Mouse (Mus musculus) stomach, embryonic 15.5 days (tissue): ENCODE measurements around the gene Prn. TPM values are rescaled to one million over a fixed set of nuclear protein-coding genes. Genes with fewer than 3 reads are reported as not detected.

Source experiments
- ATAC-seq: fragments of 200-750 bp; cut with Nextera tagmentation; 2 replicates; pipeline ENCODE4 v1.8.0; 2017; ENCODE audit warnings: low read depth, moderate number of reproducible peaks, moderate TSS enrichment; ENCODE audit not compliant: insufficient read depth, low FRiP score
- H3K27ac ChIP-seq: fragments of 300-500 bp; sonication (generic); 2 replicates; pipeline ENCODE4 v1.5.1; 2015; ENCODE audit warnings: mild to moderate bottlenecking, inconsistent platforms
- H3K27me3 ChIP-seq: fragments of 300-500 bp; sonication (generic); replicated peaks from 2 replicates; pipeline ENCODE4 v1.6.1; 2015; ENCODE audit warnings: inconsistent platforms
- H3K36me3 ChIP-seq: fragments of 300-500 bp; sonication (generic); 2 replicates; pipeline ENCODE4 v1.6.1; 2015; ENCODE audit warnings: inconsistent platforms
- H3K4me1 ChIP-seq: fragments of 300-500 bp; sonication (generic); 2 replicates; pipeline ENCODE4 v1.6.1; 2015; ENCODE audit warnings: inconsistent platforms
- H3K4me2 ChIP-seq: fragments of 300-500 bp; sonication (generic); 2 replicates; pipeline ENCODE4 v1.6.1; 2015; ENCODE audit warnings: mild to moderate bottlenecking, inconsistent platforms
- H3K4me3 ChIP-seq: fragments of 300-500 bp; sonication (generic); replicated peaks from 2 replicates; pipeline ENCODE4 v1.5.1; 2015; ENCODE audit warnings: inconsistent platforms
- H3K9ac ChIP-seq: fragments of 300-500 bp; sonication (generic); 2 replicates; pipeline ENCODE4 v1.6.1; 2015; ENCODE audit warnings: inconsistent platforms
- H3K9me3 ChIP-seq: fragments of 300-500 bp; sonication (generic); 2 replicates; pipeline ENCODE4 v1.6.1; 2016; ENCODE audit warnings: inconsistent platforms
- WGBS: fragments of 180-500 bp; shearing (Covaris S2); methylation state at CpG from one replicate; pipeline ENCODE4 v1.1.7; 2015; 5-methylcytosine and 5-hydroxymethylcytosine counted together
- polyA plus RNA-seq: library from polyadenylated mRNA; unstranded; fragments of >200 nt; fragmentation: Nextera tagmentation; extraction: Ambion mirVana; gene quantifications from 2 replicates; pipeline ENCODE4 v1.2.1, GENCODE M21; 2015

The Prn gene
- polyA plus RNA-seq, 1 experiment from 2014 or later: not detected

GRCm38 (mm10) chr2:131888233-131888632, 21.5 kb upstream of the Prn start:
- H3K4me1 ChIP-seq: no peaks in the 10 kb centered on the region
- no peaks in the 10 kb centered on the region for H3K27me3 ChIP-seq
- WGBS: 44% methylated on average over 7 of the region's 7 CpGs
- H3K9me3 ChIP-seq: no peaks in the 10 kb centered on the region
- no peaks in the 10 kb centered on the region for H3K36me3 ChIP-seq
- no peak overlapping the region for H3K4me2 ChIP-seq
- no peak overlapping the region for H3K4me3 ChIP-seq
- no peak overlapping the region for H3K9ac ChIP-seq
- no peak overlapping the region for H3K27ac ChIP-seq
- no peak for ATAC-seq

- Histone ChIP-seq H3K4me3 (no peak overlapping the region), H3K9me3 (no peaks in the 10 kb centered on the region), H3K4me2 (no peak overlapping the region), H3K27ac (peak overlapping the region; percentile 35; the same call in 1 of the 2 replicates), H3K9ac (no peak overlapping the region), H3K4me1 (no peaks in the 10 kb centered on the region), H3K27me3 (no peaks in the 10 kb centered on the region), H3K36me3 (no peaks in the 10 kb centered on the region)
- 46% methylated on average over 5 of the region's 5 CpGs for WGBS
- no peak for ATAC-seq
These were observed 17.2 kb upstream of the Prn start for GRCm38 (mm10) chr2:131892534-131892933.

- Histone ChIP-seq H3K27me3 (no peaks in the 10 kb centered on the region), H3K9ac (no peak overlapping the region), H3K4me1 (no peaks in the 10 kb centered on the region), H3K27ac (no peak overlapping the region), H3K4me3 (no peak overlapping the region), H3K4me2 (no peak overlapping the region), H3K36me3 (no peaks in the 10 kb centered on the region), H3K9me3 (no peaks in the 10 kb centered on the region)
- 33% methylated on average over 2 of the region's 2 CpGs for WGBS
- ATAC-seq: no peak
These were observed 14.7 kb upstream of the Prn start for GRCm38 (mm10) chr2:131895106-131895505.

GRCm38 (mm10) chr2:131896011-131896410, 13.7 kb upstream of the Prn start:
- H3K9me3 ChIP-seq: no peaks in the 10 kb centered on the region
- no peak overlapping the region for H3K4me2 ChIP-seq
- no peaks in the 10 kb centered on the region for H3K4me1 ChIP-seq
- no peaks in the 10 kb centered on the region for H3K36me3 ChIP-seq
- ATAC-seq: no peak
- H3K27ac ChIP-seq: no peak overlapping the region
- 72% methylated on average over 4 of the region's 4 CpGs for WGBS
- no peak overlapping the region for H3K9ac ChIP-seq
- no peaks in the 10 kb centered on the region for H3K27me3 ChIP-seq
- H3K4me3 ChIP-seq: no peak overlapping the region

GRCm38 (mm10) chr2:131897336-131898109, 12.2 kb upstream of the Prn start:
- no peak overlapping the region for H3K4me2 ChIP-seq
- no peaks in the 10 kb centered on the region for H3K36me3 ChIP-seq
- H3K4me3 ChIP-seq: no peak overlapping the region
- ATAC-seq: no peak
- H3K27ac ChIP-seq: no peak overlapping the region
- no peaks in the 10 kb centered on the region for H3K4me1 ChIP-seq
- WGBS: 88% methylated on average over 12 of the region's 12 CpGs
- no peaks in the 10 kb centered on the region for H3K9me3 ChIP-seq
- H3K27me3 ChIP-seq: no peaks in the 10 kb centered on the region
- no peak overlapping the region for H3K9ac ChIP-seq

GRCm38 (mm10) chr2:131902423-131902822, 7.3 kb upstream of the Prn start:
- no peaks in the 10 kb centered on the region for H3K9me3 ChIP-seq
- H3K9ac ChIP-seq: no peak overlapping the region
- H3K4me3 ChIP-seq: no peak overlapping the region
- no peaks in the 10 kb centered on the region for H3K27me3 ChIP-seq
- no peak for ATAC-seq
- H3K4me1 ChIP-seq: no peaks in the 10 kb centered on the region
- H3K36me3 ChIP-seq: no peaks in the 10 kb centered on the region
- 15% methylated on average over 2 of the region's 3 CpGs for WGBS
- no peak overlapping the region for H3K4me2 ChIP-seq
- H3K27ac ChIP-seq: peak overlapping the region; percentile 57; the same call in 1 of the 2 replicates

- Histone ChIP-seq H3K9ac (no peak overlapping the region), H3K36me3 (no peaks in the 10 kb centered on the region), H3K4me1 (no peaks in the 10 kb centered on the region), H3K27ac (peak overlapping the region; percentile 64), H3K9me3 (no peaks in the 10 kb centered on the region), H3K4me2 (no peak overlapping the region), H3K4me3 (no peak overlapping the region), H3K27me3 (no peaks in the 10 kb centered on the region)
- 22% methylated on average over 8 of the region's 8 CpGs for WGBS
- peak; percentile 81 for ATAC-seq
These were observed 6.9 kb upstream of the Prn start for GRCm38 (mm10) chr2:131902867-131903266.

GRCm38 (mm10) chr2:131905025-131905424, 4.7 kb upstream of the Prn start:
- ATAC-seq: peak; percentile 54
- 24% methylated on average over 5 of the region's 5 CpGs for WGBS
- Histone ChIP-seq H3K4me1 (no peaks in the 10 kb centered on the region), H3K9me3 (no peaks in the 10 kb centered on the region), H3K4me2 (no peak overlapping the region), H3K27ac (no peak overlapping the region), H3K9ac (no peak overlapping the region), H3K36me3 (no peaks in the 10 kb centered on the region), H3K27me3 (no peaks in the 10 kb centered on the region), H3K4me3 (no peak overlapping the region)

- ATAC-seq: no peak
- 72% methylated on average over 6 of the region's 6 CpGs for WGBS
- H3K9ac ChIP-seq: no peak overlapping the region
- H3K27me3 ChIP-seq: no peaks in the 10 kb centered on the region
- no peaks in the 10 kb centered on the region for H3K36me3 ChIP-seq
- no peaks in the 10 kb centered on the region for H3K9me3 ChIP-seq
- no peaks in the 10 kb centered on the region for H3K4me1 ChIP-seq
- H3K4me3 ChIP-seq: no peak overlapping the region
- H3K4me2 ChIP-seq: no peak overlapping the region
- H3K27ac ChIP-seq: no peak overlapping the region
These were observed 4.0 kb upstream of the Prn start for GRCm38 (mm10) chr2:131905776-131906175.

- no peak for ATAC-seq
- Histone ChIP-seq H3K36me3 (no peaks in the 10 kb centered on the region), H3K27ac (no peak overlapping the region), H3K4me2 (no peak overlapping the region), H3K4me3 (no peak overlapping the region), H3K9ac (no peak overlapping the region), H3K9me3 (no peaks in the 10 kb centered on the region), H3K4me1 (no peaks in the 10 kb centered on the region), H3K27me3 (no peaks in the 10 kb centered on the region)
- WGBS: 85% methylated on average over 3 of the region's 3 CpGs
These were observed 3.5 kb upstream of the Prn start for GRCm38 (mm10) chr2:131906266-131906665.

- Histone ChIP-seq H3K27ac (no peak overlapping the region), H3K9me3 (no peaks in the 10 kb centered on the region), H3K36me3 (no peaks in the 10 kb centered on the region), H3K4me3 (no peak overlapping the region), H3K27me3 (no peaks in the 10 kb centered on the region), H3K9ac (no peak overlapping the region), H3K4me2 (no peak overlapping the region), H3K4me1 (no peaks in the 10 kb centered on the region)
- no peak for ATAC-seq
- 78% methylated on average over 1 of the region's 1 CpGs for WGBS
These were observed 2.9 kb upstream of the Prn start for GRCm38 (mm10) chr2:131906846-131907245.

- no peak overlapping the region for H3K4me2 ChIP-seq
- WGBS: 85% methylated on average over 5 of the region's 5 CpGs
These were observed 2.4 kb upstream of the Prn start for GRCm38 (mm10) chr2:131907311-131907710.

More at GRCm38 (mm10) chr2:131907311-131907710, 2.4 kb upstream of the Prn start:
- H3K9ac ChIP-seq: no peak overlapping the region
- no peaks in the 10 kb centered on the region for H3K36me3 ChIP-seq
- H3K4me3 ChIP-seq: no peak overlapping the region
- H3K9me3 ChIP-seq: no peaks in the 10 kb centered on the region
- H3K27ac ChIP-seq: no peak overlapping the region
- no peaks in the 10 kb centered on the region for H3K4me1 ChIP-seq
- ATAC-seq: no peak
- no peaks in the 10 kb centered on the region for H3K27me3 ChIP-seq
